Mouse (Mus musculus) liver, embryonic 16.5 days (tissue): ENCODE data around the gene Creld1. TPM values are rescaled to one million over a fixed set of nuclear protein-coding genes. Genes with fewer than 3 reads are reported as not detected.

ENCODE experiments used
- ATAC-seq: fragments of 200-750 bp; cut with Nextera tagmentation; 2 replicates; pipeline ENCODE4 v1.8.0; 2017; ENCODE audit warnings: low read depth, mild to moderate bottlenecking, moderate number of reproducible peaks, moderate library complexity
- H3K27ac ChIP-seq: fragments of 300-500 bp; sonication (generic); 2 replicates; pipeline ENCODE4 v1.5.1; 2014; ENCODE audit warnings: mild to moderate bottlenecking, low read length
- H3K27me3 ChIP-seq: fragments of 300-500 bp; sonication (generic); 2 replicates; pipeline ENCODE4 v1.6.1; 2014; ENCODE audit warnings: low read depth, low read length, mixed read lengths; ENCODE audit not compliant: control insufficient read depth, insufficient read depth
- H3K36me3 ChIP-seq: fragments of 300-500 bp; sonication (generic); 2 replicates; pipeline ENCODE4 v1.6.1; 2014; ENCODE audit warnings: mild to moderate bottlenecking; ENCODE audit not compliant: control insufficient read depth, insufficient read depth
- H3K4me1 ChIP-seq: fragments of 300-500 bp; sonication (generic); 2 replicates; pipeline ENCODE4 v1.6.1; 2014; ENCODE audit warnings: low read depth, low read length, mixed read lengths; ENCODE audit not compliant: control insufficient read depth
- H3K4me2 ChIP-seq: fragments of 300-500 bp; sonication (generic); 2 replicates; pipeline ENCODE4 v1.6.1; 2014; ENCODE audit warnings: low read depth, low read length, mixed read lengths
- H3K4me3 ChIP-seq: fragments of 300-500 bp; sonication (generic); 2 replicates; pipeline ENCODE4 v1.5.1; 2014; ENCODE audit warnings: low read depth, mild to moderate bottlenecking, low read length
- H3K9ac ChIP-seq: fragments of 300-500 bp; sonication (generic); 2 replicates; pipeline ENCODE4 v1.6.1; 2014; ENCODE audit warnings: low read depth, low read length
- H3K9me3 ChIP-seq: fragments of 300-500 bp; sonication (generic); replicated peaks from 2 replicates; pipeline ENCODE4 v1.6.1; 2016; ENCODE audit warnings: low read length; ENCODE audit not compliant: control insufficient read depth
- WGBS: fragments of 180-500 bp; shearing (Covaris S2); extraction: QIAGEN DNeasy Blood & Tissue Kit; methylation state at CpG from one replicate; pipeline ENCODE4 v1.1.7; 2014; ENCODE audit not compliant: insufficient replicate concordance; 5-methylcytosine and 5-hydroxymethylcytosine counted together
- polyA plus RNA-seq: library from polyadenylated mRNA; unstranded; fragments of >200 nt; fragmentation: Nextera tagmentation; extraction: Ambion mirVana; gene quantifications from 2 replicates; pipeline ENCODE4 v1.2.1, GENCODE M21; 2015

The Creld1 gene
- polyA plus RNA-seq, 1 experiment from 2014 or later: 7.3 TPM

GRCm38 (mm10) chr6:113513944-113514343, 30.8 kb downstream of the Creld1 start:
- 88% methylated on average over 6 of the region's 6 CpGs for WGBS
- Histone ChIP-seq H3K27me3 (no peaks in the 10 kb centered on the region), H3K27ac (no peak overlapping the region), H3K9me3 (no peaks in the 10 kb centered on the region), H3K9ac (no peak overlapping the region), H3K4me2 (no peak overlapping the region), H3K4me3 (no peak overlapping the region), H3K36me3 (peaks cover 37% of the 10 kb centered on the region), H3K4me1 (no peaks in the 10 kb centered on the region)
- ATAC-seq: no peak

GRCm38 (mm10) chr6:113514600-113514999, 31.5 kb downstream of the Creld1 start:
- 45% methylated on average over 3 of the region's 3 CpGs for WGBS
- Histone ChIP-seq H3K9me3 (no peaks in the 10 kb centered on the region), H3K27me3 (no peaks in the 10 kb centered on the region), H3K4me2 (no peak overlapping the region), H3K9ac (no peak overlapping the region), H3K4me3 (no peak overlapping the region), H3K4me1 (no peaks in the 10 kb centered on the region), H3K36me3 (peaks cover 43% of the 10 kb centered on the region), H3K27ac (no peak overlapping the region)
- no peak for ATAC-seq

GRCm38 (mm10) chr6:113517434-113518080, 34.5 kb downstream of the Creld1 start:
- H3K4me2 ChIP-seq: no peak overlapping the region
- peak; percentile 21; the same call in 1 of the 2 replicates for ATAC-seq
- 39% methylated on average over 8 of the region's 8 CpGs for WGBS
- no peaks in the 10 kb centered on the region for H3K9me3 ChIP-seq
- H3K4me1 ChIP-seq: no peaks in the 10 kb centered on the region
- H3K27ac ChIP-seq: no peak overlapping the region
- H3K9ac ChIP-seq: no peak overlapping the region
- peaks cover 60% of the 10 kb centered on the region for H3K36me3 ChIP-seq
- H3K27me3 ChIP-seq: no peaks in the 10 kb centered on the region
- no peak overlapping the region for H3K4me3 ChIP-seq

GRCm38 (mm10) chr6:113522310-113522709, 39.2 kb downstream of the Creld1 start:
- Histone ChIP-seq H3K4me3 (no peak overlapping the region), H3K9me3 (no peaks in the 10 kb centered on the region), H3K27me3 (no peaks in the 10 kb centered on the region), H3K4me1 (no peaks in the 10 kb centered on the region), H3K36me3 (peaks cover 26% of the 10 kb centered on the region), H3K27ac (no peak overlapping the region), H3K9ac (no peak overlapping the region), H3K4me2 (no peak overlapping the region)
- ATAC-seq: no peak
- WGBS: 60% methylated on average over 1 of the region's 1 CpGs

- Histone ChIP-seq H3K36me3 (peaks cover 22% of the 10 kb centered on the region), H3K4me2 (no peak overlapping the region)
Observed at GRCm38 (mm10) chr6:113523420-113523819, 40.3 kb downstream of the Creld1 start.

GRCm38 (mm10) chr6:113530932-113531839, 48.1 kb downstream of the Creld1 start, which contains the start of the genes Emc3 and Fancd2:
Gene Emc3 (minus strand): TSS chr6:113531652.
Gene Fancd2 (plus strand): TSS chr6:113531682.
- Histone ChIP-seq H3K27ac (peak within 1 kb of the TSS; percentile 58), H3K4me2 (peak within 1 kb of the TSS; percentile 79), H3K27me3 (no peaks in the 10 kb centered on the region), H3K4me3 (peak within 1 kb of the TSS; percentile 76), H3K4me1 (peaks cover 19% of the 10 kb centered on the region), H3K9me3 (no peaks in the 10 kb centered on the region), H3K36me3 (no peaks in the 10 kb centered on the region), H3K9ac (peak within 1 kb of the TSS; percentile 85)
- under 1% methylated on average over 47 of the region's 47 CpGs for WGBS
- peak; percentile 90 for ATAC-seq

More at GRCm38 (mm10) chr6:113523420-113523819, 40.3 kb downstream of the Creld1 start:
- ATAC-seq: no peak
- H3K27ac ChIP-seq: no peak overlapping the region
- H3K9me3 ChIP-seq: no peaks in the 10 kb centered on the region
- 73% methylated on average over 8 of the region's 8 CpGs for WGBS
- no peaks in the 10 kb centered on the region for H3K4me1 ChIP-seq
- H3K9ac ChIP-seq: no peak overlapping the region
- no peak overlapping the region for H3K4me3 ChIP-seq
- H3K27me3 ChIP-seq: no peaks in the 10 kb centered on the region

GRCm38 (mm10) chr6:113531840-113532404, 48.8 kb downstream of the Creld1 start:
- Histone ChIP-seq H3K27ac (peak overlapping the region; percentile 58), H3K27me3 (no peaks in the 10 kb centered on the region), H3K36me3 (peaks cover 4% of the 10 kb centered on the region; the same call in 1 of the 2 replicates), H3K4me3 (peak overlapping the region; percentile 76), H3K4me2 (peak overlapping the region; percentile 79), H3K4me1 (peaks cover 19% of the 10 kb centered on the region), H3K9ac (peak overlapping the region; percentile 85), H3K9me3 (no peaks in the 10 kb centered on the region)
- WGBS: 4% methylated on average over 7 of the region's 7 CpGs
- no peak for ATAC-seq

GRCm38 (mm10) chr6:113534886-113535285, 51.8 kb downstream of the Creld1 start:
- no peak for ATAC-seq

More at GRCm38 (mm10) chr6:113534886-113535285, 51.8 kb downstream of the Creld1 start:
- H3K27ac ChIP-seq: no peak overlapping the region
- H3K9ac ChIP-seq: no peak overlapping the region
- peaks cover 17% of the 10 kb centered on the region for H3K4me1 ChIP-seq
- no peak overlapping the region for H3K4me2 ChIP-seq
- no peaks in the 10 kb centered on the region for H3K27me3 ChIP-seq
- 79% methylated on average over 7 of the region's 7 CpGs for WGBS
- peaks cover 6% of the 10 kb centered on the region; the same call in 1 of the 2 replicates for H3K36me3 ChIP-seq
- H3K9me3 ChIP-seq: no peaks in the 10 kb centered on the region
- no peak overlapping the region for H3K4me3 ChIP-seq
